Mouse (Mus musculus): ENCODE data around the gene Samd8.

Gene Samd8

DNA sequence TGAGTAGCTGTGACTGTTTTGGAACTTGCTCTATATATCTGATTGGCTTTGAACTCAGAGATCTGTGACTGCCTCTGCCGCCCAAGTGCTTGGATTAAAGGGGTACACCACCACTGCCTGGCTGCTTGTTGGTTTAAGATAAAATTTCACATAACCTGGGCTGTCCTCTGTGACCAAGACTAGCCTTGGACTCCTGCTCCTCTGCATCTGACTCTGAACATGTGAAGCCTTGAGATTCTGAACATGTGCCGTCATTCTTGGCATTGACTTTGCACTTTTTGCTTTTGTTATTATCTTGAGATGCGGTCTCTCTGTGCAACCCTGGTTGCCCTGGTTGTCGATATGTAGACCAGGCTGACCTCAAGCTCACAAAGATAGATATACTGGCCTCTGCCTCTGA lies 41.4 kb downstream of the Samd8 start:
- no peak for DNase-seq (ENCODE audit: low read depth, low spot score)

DNA sequence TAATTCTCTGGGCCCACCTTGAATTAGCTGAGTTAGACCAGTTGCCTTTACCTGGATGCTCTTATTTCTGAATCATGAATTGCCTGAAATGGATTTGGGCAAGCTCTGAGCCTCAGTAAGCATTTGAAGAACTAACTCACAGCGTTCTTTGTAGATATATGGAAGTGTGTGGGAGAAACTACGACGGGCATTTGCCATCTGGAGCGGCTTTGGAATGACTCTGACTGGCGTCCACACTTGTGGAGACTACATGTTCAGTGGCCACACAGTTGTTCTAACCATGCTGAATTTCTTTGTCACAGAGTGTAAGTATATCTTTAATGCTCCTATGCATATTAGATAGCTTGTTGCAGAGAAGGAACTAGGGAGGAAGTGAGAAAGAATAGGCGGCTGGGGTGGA lies 41.9 kb downstream of the Samd8 start:
- DNase-seq (ENCODE audit: low read depth, low spot score), result no peak

DNA sequence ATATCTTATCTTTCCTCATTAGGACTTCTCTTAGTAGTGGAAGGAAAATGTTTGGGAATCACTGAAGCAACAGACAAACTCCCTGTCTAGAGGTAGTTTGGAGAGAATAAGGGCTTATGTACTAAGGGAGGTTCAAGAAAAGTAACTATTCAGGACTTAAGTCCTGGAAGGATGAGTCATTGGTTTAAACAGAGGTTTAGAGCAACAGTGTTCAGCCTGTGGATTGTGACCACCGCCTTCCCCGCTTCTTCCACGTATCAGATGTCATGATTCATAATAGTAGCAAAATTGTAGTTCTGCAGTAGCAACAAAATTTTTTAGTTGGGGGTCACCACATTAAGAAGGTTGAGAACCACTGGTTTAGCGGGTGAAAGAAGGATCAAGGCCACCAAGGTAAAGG lies 50.3 kb downstream of the Samd8 start:
- DNase-seq (ENCODE audit: low read depth, low spot score), result no peak

DNA sequence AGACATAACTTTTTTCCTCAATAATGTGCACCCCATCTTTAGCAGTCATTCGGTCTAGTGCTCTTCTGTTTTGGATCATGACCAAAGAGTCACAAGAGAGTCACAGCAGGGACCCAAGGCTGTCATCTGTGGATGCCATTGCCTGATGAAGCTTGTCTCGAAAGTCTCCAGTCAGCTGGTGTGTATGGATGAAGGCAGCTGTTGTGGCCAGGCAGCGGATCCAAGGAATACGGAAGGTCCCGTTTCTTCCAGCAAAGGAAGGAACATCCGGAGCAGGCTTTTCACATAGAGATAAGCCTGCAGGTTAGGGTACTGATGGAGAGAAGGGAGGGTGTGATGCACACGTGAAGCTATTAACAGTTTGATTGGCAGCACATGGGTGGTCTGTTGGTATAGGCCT lies 51.3 kb downstream of the Samd8 start:
- DNase-seq (ENCODE audit: low read depth, low spot score), result no peak

DNA sequence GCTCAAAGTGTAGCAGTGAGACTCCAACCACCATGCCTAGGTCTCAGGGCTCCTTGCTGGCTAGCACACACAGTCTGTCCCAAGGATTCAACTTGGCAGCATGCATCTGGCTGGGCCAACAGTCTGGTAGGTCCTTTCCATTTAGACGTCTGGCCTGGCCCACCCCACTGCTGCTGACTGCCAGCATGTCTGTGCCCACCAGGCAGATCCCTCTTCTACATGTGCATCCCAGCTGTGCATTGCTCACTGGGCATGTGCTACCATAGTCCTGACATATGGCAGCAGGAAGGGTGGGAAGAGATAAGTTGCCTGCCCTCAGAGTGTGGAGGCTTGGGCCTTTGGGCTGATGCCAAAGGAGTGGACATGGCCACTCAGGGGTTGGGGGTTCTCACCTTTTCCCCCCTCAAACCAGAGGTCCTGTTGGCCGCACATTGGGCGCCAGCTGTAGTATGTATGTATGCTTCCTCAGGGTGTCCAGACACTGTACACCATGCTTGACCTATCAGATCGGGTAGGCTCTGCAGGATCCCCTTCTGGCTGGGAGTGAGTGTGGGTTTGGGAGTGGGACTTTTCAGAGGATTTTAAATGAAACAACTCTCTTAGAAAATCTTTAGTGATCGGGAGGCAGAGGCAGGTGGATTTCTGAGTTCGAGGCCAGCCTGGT lies 52.3 kb downstream of the Samd8 start:
- no peak for DNase-seq (ENCODE audit: low read depth, low spot score)

DNA sequence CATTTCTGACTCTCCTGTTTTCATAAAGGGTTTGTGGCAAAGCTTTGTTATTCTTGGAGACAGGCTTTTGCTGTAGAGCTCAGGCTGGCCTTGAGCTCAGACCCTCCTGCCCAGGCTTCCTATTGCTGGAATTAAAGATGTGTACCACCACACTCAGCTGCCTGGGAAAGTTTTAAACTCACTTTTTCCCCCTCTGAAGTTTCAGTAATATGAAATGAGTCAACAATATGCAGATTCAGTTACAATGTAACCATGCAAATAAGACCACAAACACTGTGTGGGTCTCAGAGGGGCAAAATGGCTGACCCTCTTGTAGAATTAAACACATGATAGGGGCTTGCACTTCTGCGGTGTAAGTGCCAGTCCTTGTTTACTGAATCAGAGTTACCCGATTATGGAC lies 55.9 kb downstream of the Samd8 start:
- no peak for DNase-seq (ENCODE audit: low read depth, low spot score)

DNA sequence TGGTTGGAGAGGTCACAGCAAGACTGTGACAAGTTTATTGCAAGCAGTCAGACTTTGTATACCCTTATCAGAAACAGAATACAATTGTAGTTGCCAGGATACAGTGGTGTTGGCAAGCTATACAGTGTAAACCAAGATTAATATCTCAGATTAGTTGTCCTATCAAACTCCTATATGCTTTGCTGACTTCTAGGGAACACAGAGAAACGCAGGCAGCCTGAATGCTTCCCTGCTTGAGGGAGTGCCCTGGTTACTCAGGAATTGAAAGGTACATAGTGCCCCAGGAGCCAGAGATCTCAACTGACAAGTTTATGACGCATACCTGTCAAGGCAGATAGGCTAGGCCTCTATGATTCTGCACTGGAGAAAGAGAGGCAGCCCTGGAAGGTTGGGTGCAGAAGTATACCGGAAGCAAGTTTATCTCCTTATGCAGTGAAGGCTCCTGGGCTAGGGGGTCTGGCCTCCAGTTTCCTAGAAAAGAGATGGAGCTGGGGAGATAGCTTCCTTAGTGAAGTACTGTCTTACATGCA lies 56.4 kb downstream of the Samd8 start:
- no peak for DNase-seq (ENCODE audit: low read depth, low spot score)

DNA sequence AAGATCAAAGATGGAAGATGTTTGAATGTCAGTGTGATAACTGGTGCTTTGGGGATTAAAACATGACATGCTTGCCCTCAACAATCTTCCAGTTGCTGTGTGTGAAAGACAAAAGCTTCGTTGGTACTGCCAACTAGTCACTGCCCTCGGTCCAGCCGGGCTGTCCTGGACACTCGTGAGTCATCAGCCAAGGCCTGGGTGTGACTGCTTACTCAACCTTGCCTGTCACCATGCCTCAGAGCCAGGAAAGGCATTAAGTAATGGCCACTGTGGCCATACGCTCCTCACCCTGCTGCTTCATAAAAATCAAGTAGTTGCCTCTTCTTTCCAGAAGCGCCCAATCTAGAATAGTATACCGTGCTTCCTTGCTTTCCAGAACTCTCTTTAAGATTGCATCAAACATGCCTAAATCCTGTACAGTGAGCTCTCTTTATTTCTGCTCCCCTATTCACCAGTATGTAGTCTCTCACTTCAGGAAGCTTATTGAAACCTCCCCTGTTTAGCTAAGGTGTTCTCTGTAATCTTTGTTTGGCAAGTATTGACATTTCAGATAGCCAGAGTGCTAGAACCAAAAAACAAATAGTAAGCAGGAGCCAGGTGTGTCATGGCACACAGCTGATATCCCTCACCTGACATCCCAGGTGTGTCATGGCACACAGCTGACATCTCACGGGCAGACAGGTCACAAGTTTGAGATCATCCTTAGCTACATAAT lies 58.0 kb downstream of the Samd8 start:
- DNase-seq (ENCODE audit: low read depth, low spot score), result no peak

DNA sequence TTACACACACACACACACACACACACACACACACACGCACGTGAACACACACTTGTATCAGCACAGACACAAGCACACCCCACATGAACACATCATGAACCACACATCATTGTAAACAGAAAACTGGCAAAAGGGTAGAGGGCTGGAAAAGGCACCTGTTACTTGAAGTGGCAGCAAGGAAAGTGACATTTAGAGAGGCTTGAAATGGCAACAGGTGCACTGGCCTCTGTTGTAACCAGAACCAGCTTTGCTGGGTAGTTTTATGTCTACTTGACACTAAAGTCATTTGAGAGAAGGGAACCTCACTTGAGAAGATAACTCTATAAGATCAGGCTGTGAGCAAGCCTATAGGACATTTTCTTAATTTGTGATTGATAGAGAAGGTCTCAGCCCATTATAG lies 59.1 kb downstream of the Samd8 start:
- DNase-seq (ENCODE audit: low read depth, low spot score), result no peak

DNA sequence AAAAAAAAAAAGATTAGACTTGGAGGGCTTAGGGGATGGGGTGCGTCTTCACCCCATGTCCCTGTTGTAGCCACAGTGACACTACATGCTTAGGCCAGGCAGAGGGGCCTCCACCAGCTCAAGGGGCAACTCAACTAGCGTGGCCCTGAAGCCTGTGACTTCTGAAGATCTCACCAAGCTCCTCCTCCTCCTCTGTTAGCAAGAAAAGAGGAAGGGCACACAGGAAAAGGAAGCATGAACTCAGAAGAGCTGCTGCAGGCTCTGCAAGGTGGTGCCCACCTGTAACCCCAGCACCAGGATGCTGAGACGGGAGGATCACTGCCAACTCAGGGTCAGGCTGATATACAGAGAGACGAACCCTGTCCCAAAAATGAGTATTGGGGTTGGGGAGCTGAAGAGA lies 61.0 kb downstream of the Samd8 start:
- no peak for DNase-seq (ENCODE audit: low read depth, low spot score)

DNA sequence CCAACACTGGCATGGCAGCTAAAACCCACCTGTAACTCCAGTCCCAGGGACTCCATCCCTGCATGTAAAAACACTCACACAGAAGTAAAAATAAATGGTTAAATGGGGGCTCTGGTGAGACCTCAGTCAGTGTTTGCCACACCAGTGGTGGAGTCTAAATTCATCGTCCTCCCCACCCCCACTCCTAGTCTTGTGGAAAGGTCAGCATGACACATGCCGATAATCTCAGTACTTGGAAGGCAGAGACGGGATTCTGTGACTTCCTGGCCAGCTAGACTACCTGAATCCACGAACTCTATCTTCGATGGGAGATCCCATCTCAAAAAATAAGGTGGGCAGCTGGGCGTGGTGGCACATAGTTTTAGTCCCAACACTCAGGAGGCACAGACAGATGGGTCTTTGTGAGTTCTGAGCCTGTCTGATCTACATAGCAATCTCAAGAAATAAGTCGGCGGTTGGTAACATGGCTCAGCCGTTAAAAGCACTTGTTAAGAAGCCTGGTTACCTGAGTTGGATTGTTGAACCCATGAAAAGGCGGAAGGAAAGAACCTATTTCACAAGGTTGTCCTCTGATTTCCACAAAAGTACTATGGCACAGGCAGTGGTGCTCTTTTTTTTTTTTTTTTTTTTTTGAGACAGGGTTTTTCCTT lies 61.5 kb downstream of the Samd8 start:
- DNase-seq (ENCODE audit: low read depth, low spot score), result no peak

DNA sequence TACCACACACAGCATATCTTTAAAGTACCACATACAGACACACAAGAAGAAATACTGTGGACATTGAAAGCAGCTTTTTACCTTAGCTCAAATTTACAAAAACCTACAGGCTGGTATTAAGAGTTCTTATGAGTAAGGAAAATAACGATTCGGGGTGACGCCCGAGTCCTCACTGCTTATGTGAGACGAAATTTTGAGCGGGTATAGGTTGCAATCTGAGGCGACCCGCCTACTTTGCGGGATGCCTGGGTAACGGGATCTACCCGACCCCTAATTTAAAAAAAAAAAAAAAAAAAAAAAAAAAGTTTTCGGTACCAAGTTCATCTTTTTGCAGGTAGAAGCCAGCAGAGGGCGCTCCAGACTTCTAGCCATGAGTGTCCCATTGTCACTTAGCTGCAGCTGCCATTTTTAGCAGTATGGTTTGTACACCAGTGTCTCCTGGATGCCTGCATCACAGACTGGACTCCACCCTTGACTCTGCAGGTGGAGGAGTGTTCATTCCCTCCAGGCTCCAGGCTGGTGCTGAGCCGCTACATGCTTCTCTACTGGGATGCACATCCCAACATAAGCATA lies 62.3 kb downstream of the Samd8 start:
- peak; percentile 73 for DNase-seq (ENCODE audit: low read depth, low spot score)

DNA sequence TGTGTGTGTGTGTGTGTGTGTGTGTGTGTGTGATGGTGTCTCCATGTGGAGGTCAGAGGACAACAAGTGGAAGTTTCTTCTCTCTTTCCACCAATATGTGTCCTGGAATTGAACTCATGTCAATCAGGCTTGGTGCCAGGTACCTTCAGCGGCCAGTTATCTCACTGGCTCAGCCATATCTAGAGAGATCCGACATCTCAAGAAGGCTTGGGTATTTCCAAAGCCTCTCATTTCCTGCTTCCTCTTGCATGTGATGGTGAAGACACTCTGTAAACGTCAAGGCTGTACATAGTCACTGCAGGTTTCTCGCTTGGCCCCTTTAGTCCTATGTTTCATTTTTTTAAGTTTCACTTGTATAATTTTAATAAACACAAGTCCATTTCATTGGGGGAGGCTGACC lies 62.9 kb downstream of the Samd8 start:
- DNase-seq (ENCODE audit: low read depth, low spot score), result no peak

DNA sequence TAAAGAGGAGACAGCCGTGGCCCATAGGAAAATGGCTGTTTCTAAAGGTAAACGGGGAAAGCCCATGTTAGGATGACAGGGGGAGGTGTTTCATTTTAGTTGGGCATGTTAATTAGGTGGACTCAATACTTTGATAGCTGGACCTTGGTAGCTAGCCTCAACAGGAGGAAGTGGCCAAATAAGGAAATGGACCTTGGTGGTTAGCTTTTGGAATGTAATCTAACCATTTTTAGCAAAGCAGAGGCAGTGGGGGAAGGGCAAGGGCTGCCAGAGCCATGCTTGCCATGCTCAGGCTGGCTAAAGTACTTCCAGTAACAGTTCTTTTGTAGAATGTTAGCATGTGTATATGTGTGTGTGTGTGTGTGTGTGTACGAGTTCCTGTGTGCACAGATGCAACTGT lies 63.5 kb downstream of the Samd8 start:
- no peak for DNase-seq (ENCODE audit: low read depth, low spot score)

DNA sequence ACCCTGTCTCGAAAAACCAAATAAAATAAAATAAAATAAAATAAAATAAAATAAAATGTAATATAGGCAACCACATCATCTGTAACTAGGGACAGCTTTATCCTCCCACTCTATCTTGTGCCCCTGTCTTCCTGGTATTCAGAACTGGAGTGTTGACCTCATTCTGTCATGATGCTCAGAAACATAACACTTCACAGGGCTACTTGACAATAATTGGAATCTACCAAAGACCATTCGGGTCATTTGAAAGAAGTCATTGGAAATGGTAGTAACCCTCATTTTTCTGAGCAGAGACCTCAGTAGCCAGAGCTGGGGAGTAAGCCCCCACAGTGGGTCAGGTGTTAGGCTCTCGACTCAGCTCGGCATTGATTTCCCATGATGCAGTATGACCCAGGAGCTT lies 64.3 kb downstream of the Samd8 start:
- no peak for DNase-seq (ENCODE audit: low read depth, low spot score)

DNA sequence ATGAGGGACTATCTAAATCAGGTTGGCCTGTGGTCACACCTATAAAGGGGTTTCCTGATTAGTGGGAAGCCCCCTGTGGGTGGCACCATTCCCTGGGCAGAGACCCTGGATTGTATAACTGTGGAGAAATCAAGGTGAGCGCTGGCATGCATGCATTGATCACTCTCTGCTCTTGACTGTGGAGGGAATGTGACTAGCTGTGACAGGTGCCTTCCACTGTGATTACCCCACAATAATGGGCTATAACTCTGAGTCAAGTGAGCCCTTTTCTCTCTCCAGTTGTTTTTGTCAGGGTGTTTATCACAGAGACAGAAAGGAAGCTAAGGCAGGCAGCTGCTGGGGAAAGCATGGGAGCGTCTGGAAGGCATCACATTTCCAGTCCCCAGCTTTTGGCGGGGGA lies 65.9 kb downstream of the Samd8 start:
- no peak for DNase-seq (ENCODE audit: low read depth, low spot score)

DNA sequence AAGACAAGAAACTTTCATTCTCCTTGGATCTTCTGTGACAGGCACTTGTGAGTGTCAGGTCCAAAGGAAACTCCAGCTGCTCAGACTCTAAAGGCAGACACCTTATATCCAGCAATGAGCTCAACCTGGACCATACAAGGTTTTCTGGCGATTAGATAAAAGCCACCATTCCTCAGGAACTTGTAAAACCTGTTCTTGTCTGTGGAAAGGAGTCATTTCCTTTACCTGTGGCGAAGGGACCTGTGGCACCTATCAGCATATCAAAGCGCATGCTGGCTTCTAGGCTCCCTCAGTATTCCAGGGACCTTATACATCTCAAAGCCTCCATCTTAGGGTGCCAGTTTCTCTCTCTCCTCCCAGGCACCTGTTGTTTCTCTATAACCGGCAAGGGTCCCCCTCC lies 67.1 kb downstream of the Samd8 start:
- DNase-seq (ENCODE audit: low read depth, low spot score), result no peak

DNA sequence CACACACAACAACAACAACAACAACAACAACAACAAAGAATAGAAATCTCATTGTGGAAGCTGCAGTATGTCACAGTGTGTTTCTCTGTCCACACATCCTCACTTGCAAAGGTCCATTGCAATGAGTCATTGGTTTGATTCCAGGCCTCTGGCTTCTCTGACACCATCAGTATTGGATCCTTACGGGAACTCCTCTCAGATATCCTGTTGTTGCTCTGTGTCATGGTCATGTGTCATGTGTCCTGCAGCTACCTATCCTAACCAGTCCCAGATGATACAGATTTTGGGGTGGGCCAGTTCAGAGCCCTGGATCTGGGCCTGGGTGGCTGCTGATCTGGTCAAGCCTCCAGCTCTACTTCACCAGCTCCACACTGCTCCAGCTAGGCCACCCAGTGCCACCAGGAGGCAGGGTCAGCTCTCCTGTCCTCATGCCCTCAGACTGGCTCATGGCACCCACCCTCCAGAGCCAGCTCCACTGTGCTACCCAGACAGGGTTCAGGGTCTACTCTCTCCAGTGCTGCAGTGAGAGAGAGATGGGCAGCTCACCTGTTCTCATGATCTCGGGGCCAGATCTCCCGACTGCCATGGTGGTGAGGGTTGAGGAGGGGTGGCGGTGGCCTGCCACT lies 70.7 kb downstream of the Samd8 start:
- DNase-seq (ENCODE audit: low read depth, low spot score), result no peak

DNA sequence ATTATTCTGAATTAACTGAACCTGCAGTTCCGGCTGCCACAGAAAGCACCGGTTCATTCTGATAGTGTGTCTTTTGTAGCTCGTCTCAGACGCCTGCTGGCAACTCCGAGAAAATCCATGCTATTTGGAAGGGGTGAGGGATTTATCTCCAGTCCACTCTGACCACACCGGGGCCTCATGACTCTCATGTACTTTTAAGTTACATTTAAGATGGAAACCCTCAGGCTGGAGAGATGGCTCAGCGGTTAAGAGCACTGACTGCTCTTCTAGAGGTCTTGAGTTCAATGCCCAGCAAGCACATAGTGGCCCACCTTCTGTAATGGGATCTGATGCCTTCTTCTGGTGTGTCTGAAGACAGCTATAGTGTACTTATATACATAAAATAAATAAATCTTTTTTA lies 72.0 kb downstream of the Samd8 start:
- DNase-seq (ENCODE audit: low read depth, low spot score), result no peak

DNA sequence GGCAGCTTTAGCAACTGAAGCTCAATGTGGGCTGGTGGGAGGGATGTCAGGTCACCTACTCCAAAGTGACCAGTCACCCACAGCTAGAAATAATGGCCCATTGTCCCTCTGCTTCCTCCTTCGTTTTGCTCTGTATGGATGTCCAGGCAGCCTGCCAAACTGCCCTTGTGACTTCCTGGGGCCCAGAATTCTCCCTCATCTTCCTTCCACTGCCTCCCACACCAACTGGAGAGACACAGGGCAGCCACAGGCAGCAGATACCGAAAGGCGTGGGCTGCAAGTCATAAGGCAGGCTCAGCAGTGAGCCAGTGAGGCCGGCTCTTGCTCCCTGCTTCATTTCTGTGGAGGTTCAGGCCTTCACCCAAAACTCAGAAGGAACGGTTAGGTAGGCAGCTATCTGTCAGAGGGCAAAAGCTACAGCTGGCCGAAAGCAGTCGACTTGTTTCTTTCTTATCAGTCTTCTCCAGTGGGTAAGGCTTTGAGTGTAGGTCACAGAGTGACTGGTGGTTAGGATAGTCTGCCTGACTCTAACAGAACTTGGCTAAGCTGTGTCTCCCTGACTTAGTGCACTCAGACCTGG lies 72.6 kb downstream of the Samd8 start:
- DNase-seq (ENCODE audit: low read depth, low spot score), result peak; percentile 44

DNA sequence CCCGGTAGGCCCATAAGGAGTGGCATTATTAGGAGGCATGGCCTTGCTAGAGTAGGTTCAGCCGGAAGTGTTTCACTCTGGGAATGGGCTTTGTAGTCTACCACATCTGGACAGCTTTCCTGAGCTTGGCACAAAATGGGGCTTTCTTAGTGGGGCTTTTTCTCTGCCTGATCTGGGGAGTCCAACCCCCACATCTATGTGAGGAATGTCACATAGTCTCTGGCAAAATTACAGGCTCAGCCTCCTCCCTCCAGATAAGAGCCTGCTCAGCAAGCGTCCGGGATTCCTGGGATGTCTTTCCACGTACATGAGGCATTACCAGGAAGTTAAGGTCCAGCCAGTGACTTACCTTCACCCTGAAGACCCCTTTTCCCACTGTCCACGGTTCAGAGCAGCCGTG lies 73.6 kb downstream of the Samd8 start:
- DNase-seq (ENCODE audit: low read depth, low spot score), result no peak

DNA sequence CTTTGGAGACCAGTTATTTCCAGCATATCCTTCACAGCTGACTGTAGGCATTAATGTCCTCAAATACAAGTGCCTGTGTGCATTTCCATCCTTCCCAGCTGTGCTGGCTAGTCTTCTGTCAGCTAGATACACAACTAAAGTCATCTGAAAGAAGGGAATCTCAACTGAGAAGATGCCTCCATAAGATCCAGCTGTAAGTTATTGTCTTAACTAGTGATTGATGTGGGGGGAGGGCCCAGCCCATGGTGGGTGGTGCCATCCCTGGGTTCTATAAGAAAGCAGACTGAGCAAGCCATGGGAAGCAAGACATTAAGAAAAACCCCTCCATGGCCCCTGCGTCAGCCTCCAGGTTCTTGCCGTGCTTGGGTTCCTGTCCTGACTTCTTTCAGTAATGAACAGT lies 74.6 kb downstream of the Samd8 start, which contains the start of gene Vdac2:
TSS of gene Vdac2 (plus strand) at position 301 of the 400 bp plus-strand sequence.
- no peak for DNase-seq (ENCODE audit: low read depth, low spot score)
